Mouse (Mus musculus): ENCODE measurements around the gene Mvb12b. TPM values are rescaled to one million over a fixed set of nuclear protein-coding genes. Genes with fewer than 3 reads are reported as not detected.

Mvb12b gene
- polyA plus RNA-seq, 1 experiment from 2014 or later: 30.9 TPM

DNA sequence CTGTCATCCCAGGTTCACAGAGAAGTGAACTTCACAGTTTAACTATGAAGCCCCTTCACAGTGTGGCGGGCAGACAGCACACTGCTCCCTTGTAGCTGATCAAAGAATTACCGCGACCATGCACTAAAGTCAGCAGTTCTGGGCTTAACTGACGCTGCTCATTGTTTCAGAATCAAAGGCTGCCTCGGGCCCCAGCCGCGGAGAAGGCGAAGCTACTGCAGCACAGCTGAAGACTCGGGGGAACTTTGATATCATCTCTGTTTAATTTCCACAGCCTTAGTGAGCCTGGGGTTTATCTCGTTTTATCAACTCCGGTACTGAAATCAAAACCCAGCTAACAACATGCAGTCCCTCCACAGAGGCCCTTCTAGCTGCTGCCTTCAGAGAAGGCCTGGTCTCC lies 9.3 kb downstream of the Mvb12b start:
- Histone ChIP-seq H3K9ac (ENCODE audit: low read length) (peak overlapping the region; percentile 39), H3K27ac (ENCODE audit: low read depth, low read length) (peak overlapping the region; percentile 91), H3K4me3 (ENCODE audit: low read depth, low read length) (no peak overlapping the region), H3K4me2 (ENCODE audit: low read depth, low read length, severe bottlenecking) (no peak overlapping the region), H3K9me3 (ENCODE audit: control insufficient read depth, low read length) (no peaks in the 10 kb centered on the region), H3K4me1 (replicated peaks; ENCODE audit: control insufficient read depth, insufficient read depth, low read length) (peaks cover 27% of the 10 kb centered on the region), H3K27me3 (ENCODE audit: control insufficient read depth, insufficient read depth, low read length) (no peaks in the 10 kb centered on the region), H3K36me3 (ENCODE audit: control insufficient read depth, insufficient read depth, low read length) (peaks cover 2% of the 10 kb centered on the region)
- DNase-seq (ENCODE audit: low spot score) (no peak), ATAC-seq (replicated peaks; ENCODE audit: low FRiP score) (no peak)
- 10% methylated on average over 11 of the region's 11 CpGs for WGBS

DNA sequence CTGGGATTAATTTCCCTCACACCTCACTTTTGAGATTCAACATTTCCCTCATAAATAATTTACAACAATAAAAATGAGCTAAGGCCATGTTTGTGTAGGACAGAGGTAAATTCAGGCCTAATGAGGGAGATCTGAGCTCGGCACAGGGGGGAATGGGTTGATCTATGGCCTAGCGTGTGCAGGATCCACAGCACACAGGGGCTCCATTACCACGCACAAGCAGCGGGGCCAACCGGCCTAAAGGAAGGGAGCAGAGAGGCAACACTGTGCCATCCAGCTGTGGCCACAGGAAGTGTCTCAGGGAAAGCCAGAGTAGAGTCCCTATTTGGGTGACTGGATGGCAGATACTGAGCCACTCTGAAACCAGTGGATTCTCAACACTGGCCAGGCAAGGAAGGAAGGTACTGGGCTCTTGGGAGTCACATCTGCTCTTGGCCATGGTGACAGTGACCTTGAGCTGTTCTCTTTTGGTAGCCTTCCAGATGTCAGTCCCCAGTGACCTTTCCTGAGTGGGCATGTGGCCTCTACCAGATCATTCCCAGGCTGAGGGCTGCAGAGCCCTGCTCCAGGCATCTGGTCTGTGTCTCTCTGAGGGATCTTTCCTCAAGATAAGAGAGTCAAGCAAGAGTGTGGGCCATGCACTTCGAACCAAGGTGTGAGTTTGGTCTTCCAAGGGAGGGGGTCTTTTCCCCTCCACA lies 9.9 kb downstream of the Mvb12b start:
- no peaks in the 10 kb centered on the region for H3K27me3 ChIP-seq (ENCODE audit: control insufficient read depth, insufficient read depth, low read length)
- no peak overlapping the region for H3K4me2 ChIP-seq (ENCODE audit: low read depth, low read length, severe bottlenecking)
- no peak for ATAC-seq (replicated peaks; ENCODE audit: low FRiP score)
- WGBS: 82% methylated on average over 6 of the region's 6 CpGs
- H3K27ac ChIP-seq (ENCODE audit: low read depth, low read length): peak overlapping the region; percentile 91
- H3K4me1 ChIP-seq (replicated peaks; ENCODE audit: control insufficient read depth, insufficient read depth, low read length): peaks cover 27% of the 10 kb centered on the region
- no peak for DNase-seq (ENCODE audit: low spot score)
- H3K9me3 ChIP-seq (ENCODE audit: control insufficient read depth, low read length): no peaks in the 10 kb centered on the region
- H3K36me3 ChIP-seq (ENCODE audit: control insufficient read depth, insufficient read depth, low read length): peaks cover 7% of the 10 kb centered on the region
- H3K4me3 ChIP-seq (ENCODE audit: low read depth, low read length): no peak overlapping the region
- H3K9ac ChIP-seq (ENCODE audit: low read length): peak overlapping the region; percentile 39

DNA sequence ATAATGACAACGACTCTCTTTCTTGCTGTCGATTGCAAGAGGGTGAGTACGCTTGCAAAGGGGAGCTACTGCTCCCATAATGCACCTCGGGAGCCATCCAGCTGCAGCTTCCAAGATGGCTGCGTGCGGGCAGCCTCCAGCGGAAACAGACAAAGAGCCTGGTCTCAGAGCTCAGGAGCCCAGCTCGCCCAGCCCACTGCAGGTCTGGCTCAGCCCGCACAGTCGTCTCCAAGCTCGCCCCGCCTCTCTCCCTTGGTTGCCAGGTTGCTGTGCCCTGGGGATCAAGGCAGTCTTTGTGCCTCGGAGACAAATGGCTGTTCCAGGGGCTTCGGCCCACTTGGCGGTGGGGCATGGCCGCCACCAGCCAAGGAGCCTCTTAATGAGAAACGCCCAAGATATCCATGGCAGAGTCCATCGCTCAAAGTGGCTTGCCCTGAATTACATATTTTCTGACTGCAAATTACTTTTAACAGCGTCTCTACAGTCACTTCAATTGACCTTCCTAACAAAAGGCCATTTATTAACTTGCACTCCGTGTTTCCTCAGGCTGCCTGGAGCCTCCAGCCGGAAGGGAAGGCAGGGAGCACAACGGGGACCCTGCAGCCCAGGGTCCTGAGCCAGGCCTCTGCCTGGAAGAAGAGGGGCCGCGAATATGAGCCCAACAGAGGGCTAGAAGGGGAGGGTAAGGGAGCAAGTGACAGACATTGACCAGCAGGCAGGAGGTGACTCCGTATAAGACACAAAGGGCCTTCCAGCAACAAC lies 11.0 kb downstream of the Mvb12b start:
- peaks cover 27% of the 10 kb centered on the region for H3K4me1 ChIP-seq (replicated peaks; ENCODE audit: control insufficient read depth, insufficient read depth, low read length)
- 8% methylated on average over 25 of the region's 25 CpGs for WGBS
- no peaks in the 10 kb centered on the region for H3K9me3 ChIP-seq (ENCODE audit: control insufficient read depth, low read length)
- ATAC-seq (replicated peaks; ENCODE audit: low FRiP score) (peak; percentile 93), DNase-seq (ENCODE audit: low spot score) (peak; percentile 94)
- peak overlapping the region; percentile 8; the same call in 1 of the 2 replicates for H3K4me2 ChIP-seq (ENCODE audit: low read depth, low read length, severe bottlenecking)
- peaks cover 9% of the 10 kb centered on the region for H3K36me3 ChIP-seq (ENCODE audit: control insufficient read depth, insufficient read depth, low read length)
- no peaks in the 10 kb centered on the region for H3K27me3 ChIP-seq (ENCODE audit: control insufficient read depth, insufficient read depth, low read length)
- no peak overlapping the region for H3K4me3 ChIP-seq (ENCODE audit: low read depth, low read length)
- H3K9ac ChIP-seq (ENCODE audit: low read length): peak overlapping the region; percentile 47
- peak overlapping the region; percentile 91 for H3K27ac ChIP-seq (ENCODE audit: low read depth, low read length)

DNA sequence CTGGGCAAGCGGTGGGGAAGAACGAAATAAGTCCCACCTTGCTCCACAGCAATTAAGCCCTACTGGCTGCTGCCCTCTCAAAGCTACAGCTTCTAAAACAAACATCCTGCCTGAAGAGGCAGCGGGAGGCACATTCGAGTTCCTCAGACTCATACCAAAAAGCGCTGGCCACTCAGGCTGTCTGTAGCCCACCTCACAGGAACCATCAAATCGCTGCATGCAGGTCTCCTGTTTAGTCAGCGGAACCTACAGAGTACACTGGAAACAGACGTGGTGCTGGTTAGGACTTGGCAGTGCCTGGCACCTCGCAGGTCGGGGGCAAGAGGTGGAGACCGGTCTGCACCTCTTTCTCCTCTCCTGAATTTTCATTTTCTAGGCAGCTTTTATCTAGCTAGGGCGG lies 12.2 kb downstream of the Mvb12b start:
- DNase-seq (ENCODE audit: low spot score) (no peak), ATAC-seq (replicated peaks; ENCODE audit: low FRiP score) (no peak)
- Histone ChIP-seq H3K27me3 (ENCODE audit: control insufficient read depth, insufficient read depth, low read length) (no peaks in the 10 kb centered on the region), H3K4me3 (ENCODE audit: low read depth, low read length) (no peak overlapping the region), H3K36me3 (ENCODE audit: control insufficient read depth, insufficient read depth, low read length) (peaks cover 9% of the 10 kb centered on the region), H3K9ac (ENCODE audit: low read length) (peak overlapping the region; percentile 3; the same call in 1 of the 2 replicates), H3K4me2 (ENCODE audit: low read depth, low read length, severe bottlenecking) (no peak overlapping the region), H3K4me1 (replicated peaks; ENCODE audit: control insufficient read depth, insufficient read depth, low read length) (peaks cover 27% of the 10 kb centered on the region), H3K27ac (ENCODE audit: low read depth, low read length) (peak overlapping the region; percentile 91), H3K9me3 (ENCODE audit: control insufficient read depth, low read length) (no peaks in the 10 kb centered on the region)
- 70% methylated on average over 12 of the region's 12 CpGs for WGBS

DNA sequence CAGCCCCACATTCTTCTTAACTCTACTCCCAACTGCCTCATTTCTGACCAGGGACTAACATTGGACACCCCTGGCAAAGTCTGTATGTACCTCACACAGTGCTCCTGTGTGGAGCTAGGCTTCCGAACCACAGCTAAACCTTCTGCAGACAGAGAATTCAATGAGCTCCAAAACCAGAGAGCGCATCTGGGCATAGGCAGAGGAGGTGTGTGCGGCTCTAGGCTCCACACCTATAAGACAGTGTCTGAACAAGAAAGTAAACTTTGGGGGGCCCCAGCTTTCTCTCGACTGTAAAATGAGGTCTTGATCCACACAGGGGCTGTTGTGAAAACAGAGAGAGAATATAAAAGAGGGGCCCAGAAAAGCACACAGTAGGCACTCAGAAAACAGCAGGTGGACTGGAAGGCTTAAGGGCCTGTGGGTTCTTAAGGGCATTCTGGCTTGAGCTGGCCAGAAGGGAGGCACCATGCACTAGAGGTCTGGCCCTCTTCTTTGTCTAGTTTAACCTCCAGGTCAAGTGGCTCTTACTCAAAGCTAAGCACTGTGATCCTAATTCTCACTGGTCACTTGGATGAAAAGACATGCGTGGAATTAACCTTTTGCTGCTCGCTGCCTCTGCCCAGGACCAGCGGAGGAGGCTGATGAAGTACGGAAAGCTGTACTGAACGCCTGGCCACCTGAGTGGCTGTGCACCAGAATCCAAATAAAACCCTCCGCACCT lies 12.7 kb downstream of the Mvb12b start:
- Histone ChIP-seq H3K27me3 (ENCODE audit: control insufficient read depth, insufficient read depth, low read length) (no peaks in the 10 kb centered on the region), H3K27ac (ENCODE audit: low read depth, low read length) (no peak overlapping the region), H3K4me1 (replicated peaks; ENCODE audit: control insufficient read depth, insufficient read depth, low read length) (peaks cover 27% of the 10 kb centered on the region), H3K9ac (ENCODE audit: low read length) (peak overlapping the region; percentile 3; the same call in 1 of the 2 replicates), H3K9me3 (ENCODE audit: control insufficient read depth, low read length) (no peaks in the 10 kb centered on the region), H3K4me2 (ENCODE audit: low read depth, low read length, severe bottlenecking) (no peak overlapping the region), H3K4me3 (ENCODE audit: low read depth, low read length) (no peak overlapping the region), H3K36me3 (ENCODE audit: control insufficient read depth, insufficient read depth, low read length) (peaks cover 9% of the 10 kb centered on the region)
- 51% methylated on average over 10 of the region's 10 CpGs for WGBS
- ATAC-seq (replicated peaks; ENCODE audit: low FRiP score) (no peak), DNase-seq (ENCODE audit: low spot score) (no peak)

DNA sequence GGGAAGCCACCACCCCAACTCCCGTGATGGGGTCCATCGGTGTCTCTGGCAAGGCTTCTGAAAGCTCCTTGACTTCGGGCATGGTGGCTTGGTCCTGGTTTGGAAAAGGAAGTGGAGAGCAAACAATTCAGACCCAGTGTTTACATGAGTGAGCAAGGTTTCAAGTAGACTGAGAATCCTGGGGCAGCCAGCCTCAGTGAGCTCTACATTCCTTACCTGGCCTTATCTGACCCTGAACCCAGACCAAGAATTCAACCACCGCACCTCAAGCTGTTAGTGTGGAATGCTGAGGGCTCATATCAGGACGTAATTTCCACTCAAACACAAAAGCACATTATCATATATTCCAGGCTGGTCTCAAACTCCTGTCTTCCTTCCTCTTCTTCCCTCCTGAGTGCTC lies 13.4 kb downstream of the Mvb12b start:
- Histone ChIP-seq H3K27ac (ENCODE audit: low read depth, low read length) (no peak overlapping the region), H3K9ac (ENCODE audit: low read length) (no peak overlapping the region), H3K4me2 (ENCODE audit: low read depth, low read length, severe bottlenecking) (no peak overlapping the region), H3K36me3 (ENCODE audit: control insufficient read depth, insufficient read depth, low read length) (peaks cover 9% of the 10 kb centered on the region), H3K27me3 (ENCODE audit: control insufficient read depth, insufficient read depth, low read length) (no peaks in the 10 kb centered on the region), H3K4me3 (ENCODE audit: low read depth, low read length) (no peak overlapping the region), H3K9me3 (ENCODE audit: control insufficient read depth, low read length) (no peaks in the 10 kb centered on the region), H3K4me1 (replicated peaks; ENCODE audit: control insufficient read depth, insufficient read depth, low read length) (peaks cover 27% of the 10 kb centered on the region)
- ATAC-seq (replicated peaks; ENCODE audit: low FRiP score) (no peak), DNase-seq (ENCODE audit: low spot score) (no peak)
- 86% methylated on average over 5 of the region's 5 CpGs for WGBS

DNA sequence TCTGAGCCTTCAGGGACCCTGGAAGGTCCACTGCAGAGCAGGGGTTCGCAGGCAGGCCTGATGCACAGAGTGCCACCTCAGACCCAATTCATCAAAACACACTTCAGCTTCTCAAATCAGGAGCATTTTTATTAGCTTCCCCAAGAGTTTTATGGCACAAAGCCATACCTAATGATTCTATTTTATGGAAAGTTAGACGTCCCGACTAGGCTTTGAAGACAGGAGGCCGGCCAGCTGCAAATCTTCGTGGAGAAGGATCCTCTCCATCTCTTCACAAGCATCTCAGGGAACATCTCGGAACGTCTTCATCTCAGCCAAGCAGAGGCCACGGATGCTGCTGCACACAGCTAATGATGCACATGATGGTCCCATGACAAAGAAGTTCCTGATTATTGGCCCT lies 14.2 kb downstream of the Mvb12b start:
- ATAC-seq (replicated peaks; ENCODE audit: low FRiP score) (no peak), DNase-seq (ENCODE audit: low spot score) (no peak)
- Histone ChIP-seq H3K9me3 (ENCODE audit: control insufficient read depth, low read length) (no peaks in the 10 kb centered on the region), H3K9ac (ENCODE audit: low read length) (no peak overlapping the region), H3K4me2 (ENCODE audit: low read depth, low read length, severe bottlenecking) (no peak overlapping the region), H3K36me3 (ENCODE audit: control insufficient read depth, insufficient read depth, low read length) (peaks cover 9% of the 10 kb centered on the region), H3K27me3 (ENCODE audit: control insufficient read depth, insufficient read depth, low read length) (no peaks in the 10 kb centered on the region), H3K4me3 (ENCODE audit: low read depth, low read length) (no peak overlapping the region), H3K27ac (ENCODE audit: low read depth, low read length) (no peak overlapping the region), H3K4me1 (replicated peaks; ENCODE audit: control insufficient read depth, insufficient read depth, low read length) (peaks cover 20% of the 10 kb centered on the region)
- WGBS: 95% methylated on average over 8 of the region's 8 CpGs

DNA sequence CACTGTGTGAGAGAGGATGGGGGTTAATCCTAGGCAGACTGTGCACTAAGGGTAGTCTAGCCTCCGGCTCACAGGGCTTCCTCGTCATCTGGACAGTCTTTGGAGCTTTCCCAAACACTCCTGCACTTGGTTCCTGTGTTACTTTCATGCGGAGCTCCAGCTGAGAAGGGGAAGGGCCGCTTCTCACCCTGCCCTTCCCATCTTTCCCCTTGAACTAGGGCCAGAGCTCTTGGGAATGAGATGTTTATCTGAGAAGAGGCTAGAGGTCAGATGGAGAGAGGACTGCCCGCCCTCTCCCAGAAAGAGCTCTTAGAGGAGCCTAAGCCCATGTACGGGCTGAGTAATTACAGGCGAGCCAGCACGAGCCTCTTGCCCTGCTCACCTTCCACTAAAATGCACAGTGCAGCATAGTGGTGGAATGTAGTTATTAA lies 14.9 kb downstream of the Mvb12b start:
- WGBS: 76% methylated on average over 8 of the region's 8 CpGs
- no peak for DNase-seq (ENCODE audit: low spot score)
- Histone ChIP-seq H3K27me3 (ENCODE audit: control insufficient read depth, insufficient read depth, low read length) (no peaks in the 10 kb centered on the region), H3K9ac (ENCODE audit: low read length) (no peak overlapping the region), H3K4me1 (replicated peaks; ENCODE audit: control insufficient read depth, insufficient read depth, low read length) (peaks cover 14% of the 10 kb centered on the region), H3K27ac (ENCODE audit: low read depth, low read length) (no peak overlapping the region), H3K9me3 (ENCODE audit: control insufficient read depth, low read length) (no peaks in the 10 kb centered on the region), H3K4me2 (ENCODE audit: low read depth, low read length, severe bottlenecking) (no peak overlapping the region), H3K36me3 (ENCODE audit: control insufficient read depth, insufficient read depth, low read length) (peaks cover 9% of the 10 kb centered on the region), H3K4me3 (ENCODE audit: low read depth, low read length) (no peak overlapping the region)
- no peak for ATAC-seq (replicated peaks; ENCODE audit: low FRiP score)
